Mouse (Mus musculus): ENCODE measurements around the gene Myl4. TPM values are rescaled to one million over a fixed set of nuclear protein-coding genes. Genes with fewer than 3 reads are reported as not detected.
A peak's percentile ranks its signal among the peaks of the same experiment; 100 is the strongest.
"Not testable (repeated sequence)": the region's sequence is repeated elsewhere in the genome, so short reads cannot be mapped to it uniquely, and the experiment has no call there.

Myl4 gene
- polyA plus RNA-seq, 1 experiment from 2014 or later = 14.6 TPM

GRCm38 (mm10) chr11:104549438-104550405, 741 bp upstream of the Myl4 start:
- H3K36me3 ChIP-seq (replicated peaks) = peaks cover 15% of the 10 kb centered on the region
- WGBS (ENCODE audit: insufficient replicate concordance) = under 1% methylated on average over 53 of the region's 53 CpGs

GRCm38 (mm10) chr11:104558065-104558464, 7.6 kb downstream of the Myl4 start:
- no peaks in the 10 kb centered on the region for H3K36me3 ChIP-seq (replicated peaks)
- H3K27ac ChIP-seq (replicated peaks) = no peak overlapping the region
- no peak overlapping the region for H3K4me2 ChIP-seq
- WGBS (ENCODE audit: insufficient replicate concordance) = 41% methylated on average over 4 of the region's 4 CpGs
- no peaks in the 10 kb centered on the region for H3K9me3 ChIP-seq (replicated peaks)
- no peak overlapping the region for H3K4me3 ChIP-seq (replicated peaks)
- peaks cover 12% of the 10 kb centered on the region; the same call in 1 of the 2 replicates for H3K4me1 ChIP-seq (replicated peaks)
- H3K9ac ChIP-seq = no peak overlapping the region
- no peaks in the 10 kb centered on the region for H3K27me3 ChIP-seq
- ATAC-seq (ENCODE audit: insufficient read depth) = no peak

More at GRCm38 (mm10) chr11:104549438-104550405, 741 bp upstream of the Myl4 start:
- H3K4me3 ChIP-seq (replicated peaks) = peak overlapping the region; percentile 98
- H3K4me2 ChIP-seq = peak overlapping the region; percentile 76
- H3K9me3 ChIP-seq (replicated peaks) = no peaks in the 10 kb centered on the region
- H3K27me3 ChIP-seq = no peaks in the 10 kb centered on the region
- ATAC-seq (ENCODE audit: insufficient read depth) = peak; percentile 78
- peaks cover 44% of the 10 kb centered on the region for H3K4me1 ChIP-seq (replicated peaks)
- H3K9ac ChIP-seq = peak overlapping the region; percentile 99
- peak overlapping the region; percentile 90 for H3K27ac ChIP-seq (replicated peaks)

- 56% methylated on average over 4 of the region's 4 CpGs for WGBS (ENCODE audit: insufficient replicate concordance)
These were observed 8.4 kb downstream of the Myl4 start for GRCm38 (mm10) chr11:104558651-104559403.

GRCm38 (mm10) chr11:104560971-104561370, 10.5 kb downstream of the Myl4 start:
- Histone ChIP-seq H3K4me3 (replicated peaks) (no peak overlapping the region), H3K27ac (replicated peaks) (no peak overlapping the region), H3K4me2 (no peak overlapping the region), H3K9ac (no peak overlapping the region), H3K27me3 (0 out of 2 replicates have a peak, but pooled peaks cover 4% of the 10 kb centered on the region), H3K36me3 (replicated peaks) (no peaks in the 10 kb centered on the region), H3K9me3 (replicated peaks) (no peaks in the 10 kb centered on the region), H3K4me1 (replicated peaks) (peaks cover 8% of the 10 kb centered on the region; the same call in 1 of the 2 replicates)
- no peak for ATAC-seq (ENCODE audit: insufficient read depth)
- 48% methylated on average over 2 of the region's 2 CpGs for WGBS (ENCODE audit: insufficient replicate concordance)

More at GRCm38 (mm10) chr11:104558651-104559403, 8.4 kb downstream of the Myl4 start:
- H3K4me2 ChIP-seq = no peak overlapping the region
- no peak for ATAC-seq (ENCODE audit: insufficient read depth)
- no peaks in the 10 kb centered on the region for H3K9me3 ChIP-seq (replicated peaks)
- peaks cover 12% of the 10 kb centered on the region; the same call in 1 of the 2 replicates for H3K4me1 ChIP-seq (replicated peaks)
- H3K27ac ChIP-seq (replicated peaks) = no peak overlapping the region
- no peaks in the 10 kb centered on the region for H3K36me3 ChIP-seq (replicated peaks)
- H3K27me3 ChIP-seq = 0 out of 2 replicates have a peak, but pooled peaks cover 4% of the 10 kb centered on the region
- H3K9ac ChIP-seq = no peak overlapping the region
- H3K4me3 ChIP-seq (replicated peaks) = no peak overlapping the region

- Histone ChIP-seq H3K4me2 (no peak overlapping the region), H3K4me1 (replicated peaks) (no peaks in the 10 kb centered on the region), H3K4me3 (replicated peaks) (no peak overlapping the region), H3K9me3 (replicated peaks) (no peaks in the 10 kb centered on the region), H3K27ac (replicated peaks) (no peak overlapping the region), H3K36me3 (replicated peaks) (no peaks in the 10 kb centered on the region), H3K27me3 (0 out of 2 replicates have a peak, but pooled peaks cover 4% of the 10 kb centered on the region), H3K9ac (no peak overlapping the region)
- 43% methylated on average over 1 of the region's 1 CpGs for WGBS (ENCODE audit: insufficient replicate concordance)
- no peak for ATAC-seq (ENCODE audit: insufficient read depth)
These were observed 13.0 kb downstream of the Myl4 start for GRCm38 (mm10) chr11:104563496-104563895.

- 65% methylated on average over 9 of the region's 9 CpGs for WGBS (ENCODE audit: insufficient replicate concordance)
- ATAC-seq (ENCODE audit: insufficient read depth) = no peak
- Histone ChIP-seq H3K4me1 (replicated peaks) (0 out of 2 replicates have a peak, but pooled peaks cover 3% of the 10 kb centered on the region), H3K4me3 (replicated peaks) (no peak overlapping the region), H3K9me3 (replicated peaks) (no peaks in the 10 kb centered on the region), H3K27ac (replicated peaks) (no peak overlapping the region), H3K4me2 (no peak overlapping the region), H3K9ac (no peak overlapping the region), H3K27me3 (0 out of 2 replicates have a peak, but pooled peaks cover 4% of the 10 kb centered on the region), H3K36me3 (replicated peaks) (no peaks in the 10 kb centered on the region)
These were observed 14.7 kb downstream of the Myl4 start for GRCm38 (mm10) chr11:104565172-104565571.

- Histone ChIP-seq H3K9ac (no peak overlapping the region), H3K27me3 (peaks cover 5% of the 10 kb centered on the region), H3K4me3 (replicated peaks) (no peak overlapping the region), H3K4me2 (no peak overlapping the region), H3K27ac (replicated peaks) (no peak overlapping the region), H3K9me3 (replicated peaks) (no peaks in the 10 kb centered on the region), H3K36me3 (replicated peaks) (no peaks in the 10 kb centered on the region), H3K4me1 (replicated peaks) (peaks cover 6% of the 10 kb centered on the region)
- ATAC-seq (ENCODE audit: insufficient read depth) = no peak
- 63% methylated on average over 6 of the region's 6 CpGs for WGBS (ENCODE audit: insufficient replicate concordance)
These were observed 15.6 kb downstream of the Myl4 start for GRCm38 (mm10) chr11:104566097-104566496.

- no peak overlapping the region for H3K9ac ChIP-seq
- H3K27me3 ChIP-seq = peaks cover 11% of the 10 kb centered on the region
- peaks cover 10% of the 10 kb centered on the region for H3K4me1 ChIP-seq (replicated peaks)
- WGBS (ENCODE audit: insufficient replicate concordance) = 59% methylated on average over 2 of the region's 2 CpGs
- H3K4me3 ChIP-seq (replicated peaks) = no peak overlapping the region
- no peaks in the 10 kb centered on the region for H3K9me3 ChIP-seq (replicated peaks)
- H3K27ac ChIP-seq (replicated peaks) = no peak overlapping the region
- no peak overlapping the region for H3K4me2 ChIP-seq
- H3K36me3 ChIP-seq (replicated peaks) = no peaks in the 10 kb centered on the region
- no peak for ATAC-seq (ENCODE audit: insufficient read depth)
These were observed 16.3 kb downstream of the Myl4 start for GRCm38 (mm10) chr11:104566796-104567195.

- Histone ChIP-seq H3K9ac (no peak overlapping the region), H3K4me3 (replicated peaks) (no peak overlapping the region), H3K27me3 (peaks cover 20% of the 10 kb centered on the region), H3K36me3 (replicated peaks) (no peaks in the 10 kb centered on the region), H3K4me2 (no peak overlapping the region), H3K4me1 (replicated peaks) (peaks cover 10% of the 10 kb centered on the region), H3K9me3 (replicated peaks) (no peaks in the 10 kb centered on the region), H3K27ac (replicated peaks) (no peak overlapping the region)
- no peak for ATAC-seq (ENCODE audit: insufficient read depth)
- WGBS (ENCODE audit: insufficient replicate concordance) = 74% methylated on average over 9 of the region's 9 CpGs
These were observed 17.3 kb downstream of the Myl4 start for GRCm38 (mm10) chr11:104567736-104568135.

- no peak overlapping the region for H3K27ac ChIP-seq (replicated peaks)
- ATAC-seq (ENCODE audit: insufficient read depth) = no peak
- H3K27me3 ChIP-seq = peaks cover 25% of the 10 kb centered on the region
- no peak overlapping the region for H3K9ac ChIP-seq
- WGBS (ENCODE audit: insufficient replicate concordance) = 94% methylated on average over 4 of the region's 4 CpGs
- no peaks in the 10 kb centered on the region for H3K36me3 ChIP-seq (replicated peaks)
- H3K4me1 ChIP-seq (replicated peaks) = peaks cover 10% of the 10 kb centered on the region
- no peak overlapping the region for H3K4me2 ChIP-seq
- no peak overlapping the region for H3K4me3 ChIP-seq (replicated peaks)
- no peaks in the 10 kb centered on the region for H3K9me3 ChIP-seq (replicated peaks)
These were observed 17.9 kb downstream of the Myl4 start for GRCm38 (mm10) chr11:104568326-104568725.

- not testable (repeated sequence) for H3K9ac ChIP-seq; ATAC-seq (ENCODE audit: insufficient read depth); H3K9me3 ChIP-seq (replicated peaks); H3K4me3 ChIP-seq (replicated peaks); H3K36me3 ChIP-seq (replicated peaks); H3K27ac ChIP-seq (replicated peaks)
- Histone ChIP-seq H3K4me2 (peak overlapping the region; percentile 78), H3K4me1 (replicated peaks) (peaks cover 10% of the 10 kb centered on the region), H3K27me3 (peaks cover 22% of the 10 kb centered on the region)
- 41% methylated on average over 8 of the region's 8 CpGs for WGBS (ENCODE audit: insufficient replicate concordance)
These were observed 20.1 kb downstream of the Myl4 start for GRCm38 (mm10) chr11:104570515-104570914.
